Mouse (Mus musculus): ENCODE measurements around the gene Pdia5. TPM values are rescaled to one million over a fixed set of nuclear protein-coding genes. Genes with fewer than 3 reads are reported as not detected.

Gene Pdia5
- polyA plus RNA-seq, 1 experiment from 2014 or later, result 6.8 TPM

- H3K27ac ChIP-seq, result no peak overlapping the region
- DNase-seq (ENCODE audit: low spot score) (no peak), ATAC-seq (ENCODE audit: low FRiP score) (no peak)
- no peak overlapping the region for H3K9ac ChIP-seq
- no peaks in the 10 kb centered on the region for H3K9me3 ChIP-seq (ENCODE audit: control insufficient read depth, low read length)
- H3K4me1 ChIP-seq (replicated peaks; ENCODE audit: control insufficient read depth, insufficient read depth, low read length), result no peaks in the 10 kb centered on the region; the same call in 1 of the 2 replicates
- H3K27me3 ChIP-seq (ENCODE audit: control insufficient read depth, insufficient read depth, low read length), result no peaks in the 10 kb centered on the region
- WGBS, result 82% methylated on average over 4 of the region's 4 CpGs
- no peak overlapping the region for H3K4me3 ChIP-seq (replicated peaks; ENCODE audit: low read length)
- H3K4me2 ChIP-seq (replicated peaks), result no peak overlapping the region
- no peaks in the 10 kb centered on the region for H3K36me3 ChIP-seq (replicated peaks; ENCODE audit: control insufficient read depth, insufficient read depth)
Observed at GRCm38 (mm10) chr16:35431608-35432007, 59.1 kb downstream of the Pdia5 start.

- Histone ChIP-seq H3K27ac (no peak overlapping the region), H3K4me3 (replicated peaks; ENCODE audit: low read length) (no peak overlapping the region), H3K27me3 (ENCODE audit: control insufficient read depth, insufficient read depth, low read length) (no peaks in the 10 kb centered on the region), H3K9ac (no peak overlapping the region), H3K36me3 (replicated peaks; ENCODE audit: control insufficient read depth, insufficient read depth) (no peaks in the 10 kb centered on the region), H3K9me3 (ENCODE audit: control insufficient read depth, low read length) (no peaks in the 10 kb centered on the region), H3K4me2 (replicated peaks) (no peak overlapping the region), H3K4me1 (replicated peaks; ENCODE audit: control insufficient read depth, insufficient read depth, low read length) (peaks cover 10% of the 10 kb centered on the region)
- 87% methylated on average over 4 of the region's 4 CpGs for WGBS
- ATAC-seq (ENCODE audit: low FRiP score) (no peak), DNase-seq (ENCODE audit: low spot score) (no peak)
Observed at GRCm38 (mm10) chr16:35424926-35425325, 65.7 kb downstream of the Pdia5 start.

GRCm38 (mm10) chr16:35423250-35424139 is 67.2 kb downstream of the Pdia5 start:
- WGBS, result 52% methylated on average over 18 of the region's 18 CpGs
- Histone ChIP-seq H3K36me3 (replicated peaks; ENCODE audit: control insufficient read depth, insufficient read depth) (no peaks in the 10 kb centered on the region), H3K4me3 (replicated peaks; ENCODE audit: low read length) (no peak overlapping the region), H3K4me1 (replicated peaks; ENCODE audit: control insufficient read depth, insufficient read depth, low read length) (peaks cover 10% of the 10 kb centered on the region), H3K4me2 (replicated peaks) (no peak overlapping the region), H3K27me3 (ENCODE audit: control insufficient read depth, insufficient read depth, low read length) (no peaks in the 10 kb centered on the region), H3K9me3 (ENCODE audit: control insufficient read depth, low read length) (no peaks in the 10 kb centered on the region), H3K27ac (peak overlapping the region; percentile 56), H3K9ac (0 out of 2 replicates have a peak overlapping the region, but pooled peaks have one; percentile 3)
- peak; percentile 37 for DNase-seq (ENCODE audit: low spot score)
- ATAC-seq (ENCODE audit: low FRiP score), result peak; percentile 41; the same call in 1 of the 2 replicates

GRCm38 (mm10) chr16:35422705-35423104 is 68.0 kb downstream of the Pdia5 start:
- no peak overlapping the region for H3K27ac ChIP-seq
- peaks cover 10% of the 10 kb centered on the region for H3K4me1 ChIP-seq (replicated peaks; ENCODE audit: control insufficient read depth, insufficient read depth, low read length)
- 90% methylated on average over 8 of the region's 8 CpGs for WGBS
- H3K9ac ChIP-seq, result no peak overlapping the region
- H3K9me3 ChIP-seq (ENCODE audit: control insufficient read depth, low read length), result no peaks in the 10 kb centered on the region
- DNase-seq (ENCODE audit: low spot score), result no peak
- ATAC-seq (ENCODE audit: low FRiP score), result no peak
- no peaks in the 10 kb centered on the region for H3K27me3 ChIP-seq (ENCODE audit: control insufficient read depth, insufficient read depth, low read length)
- H3K4me3 ChIP-seq (replicated peaks; ENCODE audit: low read length), result no peak overlapping the region
- no peaks in the 10 kb centered on the region for H3K36me3 ChIP-seq (replicated peaks; ENCODE audit: control insufficient read depth, insufficient read depth)
- no peak overlapping the region for H3K4me2 ChIP-seq (replicated peaks)

- H3K4me3 ChIP-seq (replicated peaks; ENCODE audit: low read length), result no peak overlapping the region
- no peaks in the 10 kb centered on the region for H3K36me3 ChIP-seq (replicated peaks; ENCODE audit: control insufficient read depth, insufficient read depth)
- ATAC-seq (ENCODE audit: low FRiP score), result no peak
Observed at GRCm38 (mm10) chr16:35422141-35422540, 68.5 kb downstream of the Pdia5 start.

GRCm38 (mm10) chr16:35414616-35415015 is 76.1 kb downstream of the Pdia5 start:
- no peaks in the 10 kb centered on the region for H3K4me1 ChIP-seq (replicated peaks; ENCODE audit: control insufficient read depth, insufficient read depth, low read length)
- H3K4me2 ChIP-seq (replicated peaks), result no peak overlapping the region
- no peak for DNase-seq (ENCODE audit: low spot score)
- no peaks in the 10 kb centered on the region for H3K9me3 ChIP-seq (ENCODE audit: control insufficient read depth, low read length)
- 87% methylated on average over 5 of the region's 5 CpGs for whole genome bisulfite sequencing
- no peaks in the 10 kb centered on the region for H3K27me3 ChIP-seq (ENCODE audit: control insufficient read depth, insufficient read depth, low read length)
- H3K36me3 ChIP-seq (replicated peaks; ENCODE audit: control insufficient read depth, insufficient read depth), result no peaks in the 10 kb centered on the region
- H3K27ac ChIP-seq, result no peak overlapping the region
- ATAC-seq (ENCODE audit: low FRiP score), result no peak
- H3K9ac ChIP-seq, result no peak overlapping the region
- H3K4me3 ChIP-seq (replicated peaks; ENCODE audit: low read length), result no peak overlapping the region

More at GRCm38 (mm10) chr16:35422141-35422540, 68.5 kb downstream of the Pdia5 start:
- Histone ChIP-seq H3K27ac (no peak overlapping the region), H3K9ac (no peak overlapping the region), H3K27me3 (ENCODE audit: control insufficient read depth, insufficient read depth, low read length) (no peaks in the 10 kb centered on the region), H3K4me2 (replicated peaks) (no peak overlapping the region), H3K9me3 (ENCODE audit: control insufficient read depth, low read length) (no peaks in the 10 kb centered on the region), H3K4me1 (replicated peaks; ENCODE audit: control insufficient read depth, insufficient read depth, low read length) (peaks cover 10% of the 10 kb centered on the region)
- DNase-seq (ENCODE audit: low spot score), result peak; percentile 36
- 69% methylated on average over 4 of the region's 4 CpGs for WGBS

GRCm38 (mm10) chr16:35406706-35407105 is 84.0 kb downstream of the Pdia5 start:
- H3K4me1 ChIP-seq (replicated peaks; ENCODE audit: control insufficient read depth, insufficient read depth, low read length), result 0 out of 2 replicates have a peak, but pooled peaks cover 5% of the 10 kb centered on the region
- WGBS, result 70% methylated on average over 4 of the region's 4 CpGs
- ATAC-seq (ENCODE audit: low FRiP score) (no peak), DNase-seq (ENCODE audit: low spot score) (no peak)
- no peak overlapping the region for H3K4me2 ChIP-seq (replicated peaks)
- H3K9ac ChIP-seq, result no peak overlapping the region
- no peak overlapping the region for H3K27ac ChIP-seq
- H3K36me3 ChIP-seq (replicated peaks; ENCODE audit: control insufficient read depth, insufficient read depth), result no peaks in the 10 kb centered on the region
- H3K4me3 ChIP-seq (replicated peaks; ENCODE audit: low read length), result no peak overlapping the region
- H3K9me3 ChIP-seq (ENCODE audit: control insufficient read depth, low read length), result no peaks in the 10 kb centered on the region
- no peaks in the 10 kb centered on the region for H3K27me3 ChIP-seq (ENCODE audit: control insufficient read depth, insufficient read depth, low read length)

GRCm38 (mm10) chr16:35406166-35406565 is 84.5 kb downstream of the Pdia5 start:
- H3K4me1 ChIP-seq (replicated peaks; ENCODE audit: control insufficient read depth, insufficient read depth, low read length), result 0 out of 2 replicates have a peak, but pooled peaks cover 5% of the 10 kb centered on the region
- 89% methylated on average over 4 of the region's 4 CpGs for WGBS
- no peaks in the 10 kb centered on the region for H3K27me3 ChIP-seq (ENCODE audit: control insufficient read depth, insufficient read depth, low read length)
- no peak overlapping the region for H3K9ac ChIP-seq
- DNase-seq (ENCODE audit: low spot score), result no peak
- H3K27ac ChIP-seq, result no peak overlapping the region
- H3K9me3 ChIP-seq (ENCODE audit: control insufficient read depth, low read length), result no peaks in the 10 kb centered on the region
- H3K4me2 ChIP-seq (replicated peaks), result no peak overlapping the region
- H3K4me3 ChIP-seq (replicated peaks; ENCODE audit: low read length), result no peak overlapping the region
- H3K36me3 ChIP-seq (replicated peaks; ENCODE audit: control insufficient read depth, insufficient read depth), result no peaks in the 10 kb centered on the region
- ATAC-seq (ENCODE audit: low FRiP score), result no peak

- 0 out of 2 replicates have a peak, but pooled peaks cover 5% of the 10 kb centered on the region for H3K4me1 ChIP-seq (replicated peaks; ENCODE audit: control insufficient read depth, insufficient read depth, low read length)
- 90% methylated on average over 14 of the region's 14 CpGs for WGBS
- no peaks in the 10 kb centered on the region for H3K27me3 ChIP-seq (ENCODE audit: control insufficient read depth, insufficient read depth, low read length)
- no peaks in the 10 kb centered on the region for H3K36me3 ChIP-seq (replicated peaks; ENCODE audit: control insufficient read depth, insufficient read depth)
- no peak for DNase-seq (ENCODE audit: low spot score)
- H3K27ac ChIP-seq, result no peak overlapping the region
- ATAC-seq (ENCODE audit: low FRiP score), result no peak
- no peak overlapping the region for H3K4me2 ChIP-seq (replicated peaks)
- H3K4me3 ChIP-seq (replicated peaks; ENCODE audit: low read length), result no peak overlapping the region
- no peak overlapping the region for H3K9ac ChIP-seq
- no peaks in the 10 kb centered on the region for H3K9me3 ChIP-seq (ENCODE audit: control insufficient read depth, low read length)
Observed at GRCm38 (mm10) chr16:35405348-35406080, 85.2 kb downstream of the Pdia5 start.
